Mouse (Mus musculus) splenic B cell, adult 2 months (primary cell): ENCODE data around the gene Arhgap6.
"Not testable (repeated sequence)": the region's sequence is repeated elsewhere in the genome, so short reads cannot be mapped to it uniquely, and the experiment has no call there.

ENCODE experiments used
- DNase-seq: peaks from one replicate; pipeline ENCODE4 v3.0.0-alpha.2; 2011; ENCODE audit warnings: low read depth, low spot score
- H3K27me3 ChIP-seq: 2 replicates; pipeline ENCODE4 v1.6.1; 2012; ENCODE audit warnings: mild to moderate bottlenecking, low read length, moderate library complexity, mixed read lengths; ENCODE audit not compliant: control insufficient read depth, poor library complexity, insufficient read depth, severe bottlenecking
- H3K36me3 ChIP-seq: 2 replicates; pipeline ENCODE4 v1.6.1; 2012; ENCODE audit warnings: mild to moderate bottlenecking, low read length, moderate library complexity, mixed read lengths; ENCODE audit not compliant: control insufficient read depth, poor library complexity, insufficient read depth, severe bottlenecking

Arhgap6 gene

DNA sequence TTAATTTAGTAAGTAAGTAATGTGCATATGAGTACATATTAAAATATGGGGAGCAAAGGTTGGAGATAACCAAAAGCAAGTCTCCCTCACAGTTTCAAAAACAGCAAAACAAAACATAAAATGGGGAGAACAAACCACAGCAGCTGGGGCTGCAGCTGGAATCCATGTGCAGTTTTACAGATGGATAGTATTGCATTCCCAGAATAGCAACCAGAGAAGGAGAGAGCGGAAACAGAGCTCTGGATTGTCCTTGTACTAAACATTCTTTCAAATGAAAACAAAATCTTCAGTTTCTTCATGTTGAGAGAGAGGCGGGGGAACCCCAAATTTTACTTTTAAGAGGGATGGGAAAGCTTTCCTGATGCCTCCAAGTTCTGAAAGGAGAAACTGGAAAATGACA lies 467.3 kb downstream of the Arhgap6 start:
- Histone ChIP-seq H3K27me3 (no peaks in the 10 kb centered on the region), H3K36me3 (no peaks in the 10 kb centered on the region)
- no peak for DNase-seq

DNA sequence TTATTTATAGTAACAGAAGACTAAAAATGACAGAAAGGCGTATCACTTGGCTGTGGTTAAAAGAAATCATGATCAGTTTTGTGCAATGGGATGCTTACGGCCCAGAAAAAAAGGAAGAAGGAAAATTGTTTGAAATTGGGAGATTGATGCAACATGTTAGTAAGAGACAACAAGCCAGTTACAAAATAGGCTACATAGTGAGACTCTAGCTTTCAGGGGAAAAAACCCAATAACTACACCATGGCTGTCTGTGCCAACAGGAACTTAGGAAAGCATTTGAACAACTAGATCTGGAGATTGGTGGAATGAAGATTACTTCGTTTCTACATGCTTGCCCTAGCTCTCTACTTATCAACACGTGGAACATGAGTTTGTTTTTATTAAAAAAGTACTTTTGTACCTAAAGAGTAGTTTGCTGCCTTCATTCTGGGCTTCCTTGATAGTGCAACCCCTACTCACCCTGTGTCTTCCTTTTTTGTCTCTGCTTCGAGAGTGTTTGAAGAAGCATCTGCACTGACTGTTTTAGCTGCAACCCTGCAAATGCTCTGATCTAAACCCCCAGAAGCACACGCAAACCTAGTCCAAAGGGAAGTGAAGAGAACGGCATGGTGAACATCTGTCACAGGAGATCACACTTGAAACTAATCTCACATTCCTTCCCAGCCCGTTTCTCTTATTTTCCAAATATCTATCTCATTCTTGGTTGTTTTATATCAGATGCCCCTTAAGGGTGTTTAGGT lies 468.7 kb downstream of the Arhgap6 start:
- DNase-seq = no peak
- Histone ChIP-seq H3K27me3 (no peaks in the 10 kb centered on the region), H3K36me3 (no peaks in the 10 kb centered on the region)

DNA sequence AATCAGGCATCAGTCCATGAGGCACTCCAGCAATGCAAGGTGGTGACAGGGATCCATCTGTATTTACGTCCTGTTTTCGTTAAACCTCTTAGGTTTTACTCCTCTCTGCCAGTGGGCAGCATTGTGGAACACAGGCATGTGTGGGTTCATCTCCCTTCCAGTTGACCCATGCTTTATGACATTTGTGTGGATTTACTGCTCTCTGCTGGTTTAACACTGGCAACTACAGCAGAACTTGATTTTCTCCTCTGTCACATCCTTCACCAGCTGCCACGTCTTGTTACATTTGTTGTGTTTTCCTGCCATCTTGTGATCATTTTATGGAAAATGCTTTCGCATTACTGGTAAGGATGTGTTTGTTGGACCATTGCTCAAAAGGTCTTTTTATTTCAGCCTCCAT lies 504.7 kb downstream of the Arhgap6 start:
- peak; percentile 40 for DNase-seq
- Histone ChIP-seq H3K36me3 (no peaks in the 10 kb centered on the region), H3K27me3 (no peaks in the 10 kb centered on the region; the same call in 1 of the 2 replicates)

DNA sequence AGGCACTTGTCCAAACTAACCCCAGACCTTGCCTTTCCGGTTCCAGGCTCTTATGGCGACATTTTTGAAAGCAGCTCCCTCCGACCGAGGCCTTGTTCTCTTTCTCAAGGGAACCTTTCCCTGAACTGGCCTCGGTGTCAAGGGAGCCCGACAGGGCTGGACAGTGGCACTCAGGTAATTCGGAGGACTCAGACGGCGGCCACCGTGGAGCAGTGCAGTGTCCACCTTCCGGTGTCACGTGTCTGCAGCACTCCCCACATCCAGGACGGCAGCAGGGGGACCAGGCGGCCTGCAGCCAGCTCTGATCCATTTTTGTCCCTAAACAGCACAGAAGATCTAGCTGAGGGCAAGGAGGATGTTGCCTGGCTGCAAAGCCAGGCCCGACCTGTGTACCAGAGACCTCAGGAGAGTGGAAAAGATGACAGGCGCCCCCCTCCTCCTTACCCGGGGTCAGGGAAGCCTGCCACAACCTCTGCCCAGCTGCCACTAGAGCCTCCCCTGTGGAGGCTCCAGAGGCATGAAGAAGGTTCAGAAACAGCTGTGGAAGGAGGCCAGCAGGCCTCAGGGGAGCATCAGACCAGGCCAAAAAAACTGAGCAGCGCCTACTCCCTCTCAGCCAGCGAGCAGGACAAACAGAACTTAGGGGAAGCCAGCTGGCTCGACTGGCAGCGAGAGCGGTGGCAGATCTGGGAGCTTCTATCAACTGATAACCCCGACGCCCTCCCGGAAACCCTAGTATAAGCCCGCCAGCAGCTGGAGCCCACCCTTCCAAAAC lies 507.6 kb downstream of the Arhgap6 start:
- Histone ChIP-seq H3K27me3 (no peaks in the 10 kb centered on the region; the same call in 1 of the 2 replicates), H3K36me3 (no peaks in the 10 kb centered on the region)
- no peak for DNase-seq

DNA sequence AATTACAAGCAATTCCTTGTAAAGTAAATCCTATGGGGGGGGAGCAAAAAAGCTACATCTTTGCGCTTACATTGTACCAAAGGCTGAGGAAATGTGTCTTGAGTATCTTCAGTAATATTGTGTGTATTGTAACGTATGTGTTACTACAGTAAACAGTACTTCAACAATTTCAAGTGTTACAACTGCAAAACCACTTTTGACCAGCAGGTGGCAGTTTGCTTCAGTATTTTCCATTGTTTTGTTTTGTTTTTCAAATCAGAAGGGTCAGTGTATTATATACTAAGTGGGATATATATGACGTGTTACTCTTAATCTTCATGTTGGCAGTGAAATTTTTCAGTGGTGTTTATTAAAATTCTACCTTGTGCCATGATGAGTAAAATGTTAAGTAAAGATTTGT lies 509.0 kb downstream of the Arhgap6 start:
- DNase-seq = peak; percentile 69
- H3K36me3 ChIP-seq = 0 out of 2 replicates have a peak, but pooled peaks cover 1% of the 10 kb centered on the region
- no peaks in the 10 kb centered on the region; the same call in 1 of the 2 replicates for H3K27me3 ChIP-seq

DNA sequence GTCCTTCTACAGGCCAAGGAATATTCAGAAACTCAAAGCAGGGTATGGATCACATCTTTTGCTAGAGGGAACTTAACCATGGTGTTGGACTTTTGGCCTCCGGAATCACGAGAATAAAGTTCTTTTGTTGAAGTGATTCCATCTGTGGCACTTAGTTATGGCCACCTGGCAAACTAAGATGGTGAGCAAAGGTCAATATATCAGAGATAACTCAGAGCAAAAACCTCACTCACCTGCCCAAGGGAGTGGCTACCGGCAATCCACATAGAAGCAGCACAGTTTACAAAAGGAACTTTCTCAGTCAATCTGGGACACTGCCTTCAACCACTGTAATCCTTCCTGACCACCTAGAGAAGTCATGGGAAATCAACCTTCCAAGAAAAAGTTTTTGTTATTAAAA lies 513.7 kb downstream of the Arhgap6 start:
- 0 out of 2 replicates have a peak, but pooled peaks cover 1% of the 10 kb centered on the region for H3K36me3 ChIP-seq
- no peak for DNase-seq
- no peaks in the 10 kb centered on the region for H3K27me3 ChIP-seq

DNA sequence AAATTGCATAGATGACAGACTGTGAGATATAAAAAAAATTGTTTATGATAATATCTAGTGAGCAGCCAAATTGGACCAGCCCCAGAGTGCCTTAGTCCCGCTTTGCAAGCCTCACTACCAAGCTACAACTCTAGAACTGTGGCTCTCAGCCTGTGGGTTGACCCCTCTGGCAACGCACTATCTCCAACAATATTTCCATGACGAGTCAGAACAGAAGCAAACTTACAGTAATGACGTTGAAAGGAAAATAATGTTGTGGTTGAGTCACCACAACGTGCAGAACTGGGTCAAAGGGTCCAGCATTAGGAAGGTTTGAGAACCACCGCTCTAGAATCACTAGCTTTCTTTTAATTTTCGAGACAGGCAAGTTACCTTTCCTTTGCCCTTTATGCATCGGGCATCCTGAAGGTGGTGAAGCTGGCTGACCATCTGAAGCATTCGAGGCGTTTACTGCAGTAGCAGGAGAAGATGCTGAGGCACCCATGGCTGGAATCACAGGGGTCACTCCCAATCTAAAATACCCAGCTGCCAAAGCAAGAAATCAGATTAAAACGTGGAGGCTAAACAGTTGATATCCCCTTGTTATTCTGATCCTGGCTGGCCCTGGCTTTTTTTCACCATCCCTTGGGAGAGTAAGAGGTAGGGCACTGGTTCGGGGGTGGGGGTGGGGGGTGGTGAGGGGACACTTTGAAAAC lies 524.3 kb downstream of the Arhgap6 start:
- Histone ChIP-seq H3K36me3 (no peaks in the 10 kb centered on the region), H3K27me3 (no peaks in the 10 kb centered on the region)
- peak; percentile 46 for DNase-seq

- Histone ChIP-seq H3K27me3 (no peaks in the 10 kb centered on the region), H3K36me3 (no peaks in the 10 kb centered on the region)
- DNase-seq = peak; percentile 94
These were observed 525.2 kb downstream of the Arhgap6 start, which contains the start of gene Hccs for GRCm38 (mm10) chrX:169319945-169320667. Gene Hccs (minus strand): TSS chrX:169320372.

GRCm38 (mm10) chrX:169320668-169321005 lies 525.7 kb downstream of the Arhgap6 start:
- not testable (repeated sequence) for H3K36me3 ChIP-seq, H3K27me3 ChIP-seq, DNase-seq

DNA sequence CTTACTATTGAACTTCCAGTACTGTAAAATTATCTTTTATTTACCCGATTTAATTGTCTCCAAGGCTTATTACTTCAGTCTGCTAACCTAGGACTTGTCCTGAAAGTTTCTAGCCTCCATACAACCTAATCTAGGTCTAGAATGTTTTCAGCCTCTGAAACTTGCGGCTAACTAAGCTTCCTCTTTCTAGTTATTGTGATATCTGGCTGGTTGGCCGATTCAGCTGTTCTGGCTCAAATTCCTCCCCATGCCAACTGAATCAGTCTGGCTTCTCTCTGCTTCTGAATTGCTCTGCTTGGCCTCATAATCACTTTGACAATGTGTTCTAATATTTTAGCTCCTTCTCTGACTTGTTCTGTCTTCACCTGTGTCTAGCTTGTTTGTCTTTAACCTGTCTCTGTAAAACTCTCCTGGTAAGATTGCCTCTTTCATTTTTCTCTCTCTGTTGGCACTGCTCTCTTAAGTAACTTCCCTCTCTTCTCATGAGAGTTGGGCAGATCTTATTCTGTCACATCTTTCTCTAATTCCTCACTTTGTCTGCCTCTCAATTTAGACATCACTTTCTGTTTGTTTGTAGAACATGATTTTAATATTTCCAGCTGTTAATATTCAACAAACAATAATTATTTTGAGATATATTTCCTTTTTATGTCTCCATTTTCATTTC lies 531.2 kb downstream of the Arhgap6 start:
- H3K27me3 ChIP-seq = no peaks in the 10 kb centered on the region
- no peaks in the 10 kb centered on the region for H3K36me3 ChIP-seq
- peak; percentile 43 for DNase-seq

DNA sequence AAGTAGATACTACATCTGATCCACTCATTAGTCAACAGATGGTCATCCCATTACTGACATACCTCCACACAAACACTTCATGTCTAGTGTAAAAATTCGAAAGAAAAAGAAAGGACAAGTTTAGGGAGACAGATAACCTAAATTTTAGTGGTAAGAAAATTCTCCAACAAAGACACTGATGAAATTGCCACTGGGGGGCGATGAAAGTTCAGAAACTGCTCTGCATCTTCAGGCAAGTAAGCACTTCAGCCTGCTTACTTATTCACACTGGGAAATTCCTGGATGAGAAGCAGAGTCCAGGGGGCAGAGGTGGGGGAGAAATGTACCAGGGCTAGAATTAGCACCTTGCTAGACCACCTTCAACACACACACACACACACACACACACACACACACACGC lies 537.4 kb downstream of the Arhgap6 start:
- DNase-seq = peak; percentile 29
- Histone ChIP-seq H3K36me3 (no peaks in the 10 kb centered on the region), H3K27me3 (no peaks in the 10 kb centered on the region)

GRCm38 (mm10) chrX:169337559-169337958 lies 542.7 kb downstream of the Arhgap6 start:
- DNase-seq = no peak
- Histone ChIP-seq H3K36me3 (no peaks in the 10 kb centered on the region), H3K27me3 (no peaks in the 10 kb centered on the region)

- no peaks in the 10 kb centered on the region for H3K36me3 ChIP-seq
- peak; percentile 1 for DNase-seq
- H3K27me3 ChIP-seq = no peaks in the 10 kb centered on the region
These were observed 543.3 kb downstream of the Arhgap6 start for GRCm38 (mm10) chrX:169338213-169338612.
